Mouse (Mus musculus) bone marrow, adult 2 months (tissue): ENCODE results near the gene Rab42. TPM values are rescaled to one million over a fixed set of nuclear protein-coding genes. Genes with fewer than 3 reads are reported as not detected.

Source experiments
- H3K27ac ChIP-seq: fragments of 200-500 bp; 2 replicates; pipeline ENCODE4 v1.5.1; 2012; ENCODE audit warnings: low read depth, mild to moderate bottlenecking, control low read depth, inconsistent platforms, low read length; ENCODE audit not compliant: control insufficient read depth, poor library complexity, insufficient read depth
- H3K4me1 ChIP-seq: fragments of 200-500 bp; 2 replicates; pipeline ENCODE4 v1.6.1; 2011; ENCODE audit warnings: low read length; ENCODE audit not compliant: control insufficient read depth, insufficient read depth
- H3K4me3 ChIP-seq: fragments of 200-500 bp; replicated peaks from 2 replicates; pipeline ENCODE3; 2011; ENCODE audit warnings: mild to moderate bottlenecking, low read depth, low read length, control low read depth; ENCODE audit not compliant: control insufficient read depth
- CTCF ChIP-seq: fragments of 200-500 bp; IDR thresholded peaks from 2 replicates; pipeline ENCODE4 v1.5.1; 2011; ENCODE audit warnings: low read length, control low read depth; ENCODE audit not compliant: control insufficient read depth, insufficient read depth
- POLR2A ChIP-seq: fragments of 200-500 bp; IDR thresholded peaks from 2 replicates; pipeline ENCODE4 v1.6.1; 2011; ENCODE audit warnings: low read depth, mild to moderate bottlenecking, control low read depth, low read length, borderline replicate concordance; ENCODE audit not compliant: control insufficient read depth
- WGBS: fragments of 180-500 bp; shearing (Covaris S2); methylation state at CpG from one replicate; pipeline ENCODE4 v1.1.7; 2018; 5-methylcytosine and 5-hydroxymethylcytosine counted together
- polyA plus RNA-seq: library from polyadenylated mRNA; stranded (reverse); fragments of >200 nt; gene quantifications from 2 replicates; pipeline ENCODE4 v1.2.4, GENCODE M21; 2011; ENCODE audit warnings: low replicate concordance; ENCODE audit not compliant: missing spikeins, insufficient read depth, insufficient read length

The Rab42 gene
- polyA plus RNA-seq, 1 experiment: not detected

DNA sequence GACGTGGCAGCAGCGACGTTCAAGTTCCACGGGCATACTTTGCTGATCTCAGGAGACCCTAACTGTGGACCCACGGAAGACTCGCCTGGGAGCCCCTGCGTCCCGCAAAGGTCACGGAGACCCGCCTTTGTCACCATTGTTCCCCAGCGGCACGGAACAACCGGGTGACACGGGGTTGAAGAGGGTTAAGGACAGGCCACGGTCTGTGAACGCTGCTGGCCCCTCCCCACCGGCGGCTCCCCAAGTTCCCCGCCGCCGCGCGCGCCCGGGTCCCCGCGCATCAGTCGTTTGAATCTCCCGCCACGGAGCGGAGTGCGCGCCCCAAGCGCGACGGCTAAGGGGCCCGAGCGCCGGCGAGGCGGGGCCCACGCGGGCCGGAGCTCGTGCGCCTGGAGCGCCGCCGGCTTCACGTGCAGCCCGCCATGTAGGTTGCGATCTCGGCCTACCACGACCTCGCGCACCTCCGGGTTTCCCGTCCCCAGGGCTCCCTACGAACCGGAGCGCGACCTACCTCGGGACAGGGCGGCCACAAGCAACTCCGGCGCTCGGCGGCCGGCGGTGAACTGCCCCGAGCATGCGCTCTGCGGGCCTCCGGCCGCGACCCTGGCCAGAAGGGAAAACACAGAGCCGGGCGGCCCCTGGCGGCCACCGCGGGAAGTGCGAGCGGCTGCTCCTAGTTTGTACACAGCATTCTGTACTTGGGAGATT, 42.1 kb upstream of the Rab42 start:
- WGBS: under 1% methylated on average over 83 of the region's 83 CpGs
- Histone ChIP-seq H3K4me3 (peak overlapping the region; percentile 89), H3K4me1 (peaks cover 1% of the 10 kb centered on the region), H3K27ac (peak overlapping the region; percentile 91)
- TF ChIP-seq CTCF: peak; percentile 79
- TF ChIP-seq POLR2A: peak; percentile 81

DNA sequence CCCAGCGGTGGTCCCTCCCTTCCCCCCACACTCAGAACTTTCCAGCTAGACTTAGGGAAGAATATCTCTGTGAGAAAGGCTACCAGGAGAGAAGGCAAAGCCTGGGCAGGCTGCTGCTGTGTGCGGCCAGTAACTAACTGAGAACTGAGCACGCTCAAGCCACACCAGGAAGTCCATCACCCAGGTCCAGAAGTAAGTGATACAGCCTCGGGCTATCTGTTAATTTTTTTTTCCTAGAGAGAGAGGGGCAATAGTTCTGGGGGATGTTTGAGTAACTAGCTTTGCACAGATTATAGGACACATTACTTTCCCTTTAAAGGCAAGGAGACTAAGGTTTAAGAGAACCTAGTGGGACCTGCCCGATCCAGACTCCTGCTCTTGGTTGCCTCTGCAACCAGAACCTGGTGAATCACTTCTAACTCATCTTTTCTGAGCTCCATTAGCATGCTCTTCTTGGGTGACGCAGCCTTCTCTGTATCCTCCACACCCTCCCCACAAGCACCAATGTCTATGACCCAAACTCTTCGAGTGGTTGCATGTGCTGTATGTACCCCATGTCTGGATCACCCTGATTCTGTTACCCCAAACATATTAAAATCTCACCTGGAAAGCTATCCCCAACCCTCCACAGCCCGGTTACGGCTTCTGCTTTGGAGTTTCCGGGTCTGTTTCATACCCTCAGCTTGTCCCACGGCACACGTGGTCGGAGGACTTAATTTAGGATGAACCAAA, 41.4 kb upstream of the Rab42 start:
- Histone ChIP-seq H3K27ac (peak overlapping the region; percentile 91), H3K4me3 (peak overlapping the region; percentile 89), H3K4me1 (peaks cover 1% of the 10 kb centered on the region)
- 2% methylated on average over 13 of the region's 13 CpGs for WGBS
- TF ChIP-seq CTCF: no peak
- no peak for TF ChIP-seq POLR2A

- WGBS: 87% methylated on average over 3 of the region's 3 CpGs
- no peak overlapping the region for H3K27ac ChIP-seq
- H3K4me1 ChIP-seq: peaks cover 1% of the 10 kb centered on the region
- TF ChIP-seq CTCF (no peak), POLR2A (no peak)
- H3K4me3 ChIP-seq: no peak overlapping the region
These were observed 38.3 kb upstream of the Rab42 start for GRCm38 (mm10) chr4:132341451-132341850.

GRCm38 (mm10) chr4:132338943-132339342, 35.8 kb upstream of the Rab42 start:
- H3K27ac ChIP-seq: no peak overlapping the region
- H3K4me1 ChIP-seq: peaks cover 1% of the 10 kb centered on the region
- TF ChIP-seq POLR2A (no peak), CTCF (no peak)
- no peak overlapping the region for H3K4me3 ChIP-seq
- WGBS: 86% methylated on average over 13 of the region's 13 CpGs

DNA sequence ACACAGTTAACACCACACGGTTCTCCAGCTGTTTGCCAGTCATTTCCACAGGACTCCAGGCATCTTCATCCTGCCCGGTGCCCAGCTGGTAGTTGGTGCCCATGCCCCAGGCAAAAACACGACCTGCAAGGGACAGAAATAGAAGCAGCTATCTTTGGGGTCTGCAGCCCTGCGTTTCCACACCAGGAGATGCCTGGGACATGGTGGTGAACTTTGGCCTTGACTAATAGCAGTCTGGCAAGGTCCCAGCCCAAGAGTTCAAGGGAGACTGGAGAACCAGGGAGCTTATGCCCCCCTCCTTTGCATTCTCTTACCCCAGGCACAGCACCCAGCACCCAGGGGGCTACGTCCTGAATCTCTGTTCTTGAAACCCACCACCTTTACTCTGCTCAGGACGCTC, 29.7 kb upstream of the Rab42 start:
- Histone ChIP-seq H3K4me1 (no peaks in the 10 kb centered on the region), H3K4me3 (no peak overlapping the region), H3K27ac (no peak overlapping the region)
- TF ChIP-seq CTCF (no peak), POLR2A (no peak)
- 91% methylated on average over 6 of the region's 6 CpGs for WGBS

DNA sequence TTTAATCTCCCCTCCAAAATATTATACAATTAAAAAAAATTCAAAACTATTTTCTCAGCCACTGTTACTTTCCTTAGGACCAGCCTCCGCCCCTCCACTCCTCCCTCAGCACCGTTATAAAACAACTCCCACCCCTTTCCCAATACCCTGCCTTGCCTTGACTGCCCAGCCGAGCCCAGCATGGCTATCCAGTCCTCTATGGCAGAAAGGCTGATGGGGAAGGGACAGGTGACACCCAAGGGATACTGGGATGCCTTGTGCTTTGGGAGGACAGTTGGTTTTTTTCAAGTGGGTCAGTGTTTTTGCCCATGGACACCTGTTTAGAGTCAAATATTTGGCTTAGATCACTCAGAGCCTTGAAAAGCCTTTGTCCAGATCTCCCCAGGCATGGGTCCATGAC, 28.8 kb upstream of the Rab42 start:
- no peak overlapping the region for H3K27ac ChIP-seq
- H3K4me1 ChIP-seq: no peaks in the 10 kb centered on the region
- H3K4me3 ChIP-seq: no peak overlapping the region
- TF ChIP-seq CTCF (no peak), POLR2A (no peak)
- 83% methylated on average over 3 of the region's 3 CpGs for WGBS

DNA sequence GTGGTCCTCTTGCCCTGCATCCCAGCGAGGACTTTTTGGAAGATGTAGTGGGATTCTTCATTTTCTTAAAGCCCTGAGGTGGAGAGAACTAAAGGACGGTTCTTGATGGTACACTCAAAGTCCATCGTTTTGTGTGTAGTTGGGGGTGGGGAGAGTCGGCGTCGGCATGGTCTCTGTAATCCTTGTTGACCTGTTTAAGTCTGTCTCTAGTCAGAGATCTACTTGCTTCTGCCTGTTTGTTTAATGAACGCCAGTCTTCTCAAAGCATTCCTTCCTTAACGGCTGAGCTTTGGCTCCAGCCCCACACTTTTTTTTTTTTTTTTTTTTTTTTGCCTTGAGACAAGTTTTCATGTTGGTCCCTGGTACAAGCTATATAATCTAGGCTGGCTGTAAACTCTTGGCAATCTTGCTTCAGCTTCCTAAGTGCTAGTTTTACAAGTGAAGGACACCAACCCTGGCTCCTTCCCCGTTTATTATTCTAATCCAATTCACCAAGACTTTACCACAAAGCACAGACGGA, 26.7 kb upstream of the Rab42 start:
- peak overlapping the region; percentile 75 for H3K4me3 ChIP-seq
- peak overlapping the region; percentile 86 for H3K27ac ChIP-seq
- H3K4me1 ChIP-seq: no peaks in the 10 kb centered on the region
- TF ChIP-seq CTCF (no peak), POLR2A (no peak)
- 16% methylated on average over 10 of the region's 10 CpGs for WGBS

DNA sequence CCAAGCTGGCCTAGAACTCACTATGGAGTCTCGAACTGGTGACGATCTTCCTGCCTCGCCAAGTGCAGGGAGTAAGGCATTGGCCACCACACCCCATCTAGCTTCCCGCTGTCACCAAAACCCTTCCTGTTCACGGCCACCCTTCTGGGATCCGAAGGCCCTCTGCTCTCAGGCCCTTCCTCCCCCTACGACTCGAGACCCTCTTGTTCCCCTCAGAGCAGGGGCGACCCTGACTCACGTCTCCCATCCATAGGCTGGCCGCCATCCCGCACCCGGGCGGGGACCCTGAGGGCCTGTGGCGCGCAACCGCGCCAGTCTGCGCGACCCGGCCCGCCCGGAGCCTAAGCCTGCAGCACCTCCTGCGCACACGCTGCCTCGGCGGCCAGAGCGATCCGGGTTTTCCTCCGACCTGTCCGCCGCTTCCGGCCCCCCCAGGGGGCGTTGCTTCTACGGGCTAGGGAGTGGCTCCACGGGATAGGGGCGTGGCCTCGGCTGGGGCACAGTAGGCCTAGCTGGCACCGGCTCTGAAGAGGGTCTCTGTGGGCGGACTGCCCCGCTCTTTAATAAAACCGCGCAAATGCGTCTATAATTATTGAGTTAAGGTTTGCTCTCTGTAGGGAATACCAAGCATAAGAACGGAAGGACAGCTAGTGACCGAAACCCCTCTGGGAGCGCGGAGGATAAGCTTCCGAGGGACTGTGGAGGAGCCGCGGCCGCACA, 26.1 kb upstream of the Rab42 start, which contains the start of gene Trnau1ap:
Gene Trnau1ap (minus strand): TSS at position 424 of the 720 bp plus-strand sequence.
- peak within 1 kb of the TSS; percentile 75 for H3K4me3 ChIP-seq
- TF ChIP-seq POLR2A (peak; percentile 62; the same call in 1 of the 2 replicates), CTCF (no peak)
- peak within 1 kb of the TSS; percentile 86 for H3K27ac ChIP-seq
- H3K4me1 ChIP-seq: no peaks in the 10 kb centered on the region
- WGBS: under 1% methylated on average over 52 of the region's 52 CpGs
